In genomic region chr5:43539871-43540270, GRCm38 (mm10) we compare ENCODE assay signal across 35 mouse cellular contexts. TPM values are rescaled to one million over a fixed set of nuclear protein-coding genes. Genes with fewer than 3 reads are reported as not detected.
"Had no signal": no experiment of that assay in that cellular context is flagged by ENCODE, and none has a peak within 500 bp of the region (broad histone marks: within the 10 kb centered on the region; RNA-seq: fewer than 3 reads in every experiment).

No protein-coding gene starts in this region.

- H3K9me3 ChIP-seq: heart, embryonic 10.5 days; heart, embryonic 12.5 days; heart, embryonic 15.5 days; intestine, embryonic 15.5 days; kidney, embryonic 15.5 days had no signal

- H3K27ac ChIP-seq: heart, adult 2 months; heart, embryonic 10.5 days; heart, embryonic 13.5 days; heart, embryonic 15.5 days; hindbrain, embryonic 10.5 days; hindbrain, embryonic 12.5 days; hindbrain, embryonic 13.5 days; hindbrain, embryonic 14.5 days; hindbrain, embryonic 15.5 days; hindbrain, postnatal 0 days; intestine, embryonic 15.5 days; kidney, embryonic 15.5 days; kidney, postnatal 0 days; layer of hippocampus, adult 2 months had no signal

- H3K36me3 ChIP-seq: heart, embryonic 10.5 days; heart, embryonic 12.5 days; heart, embryonic 13.5 days; heart, embryonic 15.5 days; hindbrain, embryonic 10.5 days; hindbrain, embryonic 12.5 days; hindbrain, embryonic 13.5 days; hindbrain, embryonic 15.5 days; intestine, embryonic 15.5 days; kidney, embryonic 15.5 days had no signal

- H3K9ac ChIP-seq: heart, embryonic 12.5 days; heart, embryonic 13.5 days; heart, embryonic 15.5 days; hindbrain, embryonic 12.5 days; hindbrain, embryonic 13.5 days; hindbrain, embryonic 14.5 days; hindbrain, embryonic 15.5 days; intestine, embryonic 15.5 days; kidney, embryonic 15.5 days had no signal

- ATAC-seq: hindbrain, embryonic 16.5 days; hindbrain, postnatal 0 days; inflammation-experienced regulatory T-cells, adult 6 months; intestine, embryonic 15.5 days; intestine, embryonic 16.5 days; intestine, postnatal 0 days had no signal

- DNase-seq: heart, adult 2 months; heart, postnatal 10 days; heart, postnatal 14 days; heart, postnatal 36 days; heart, postnatal 4 days; kidney, adult 11 months; kidney, adult 18-20 months; kidney, adult 2 months; kidney, adult 8-10 months; kidney, adult 9 months; kidney, postnatal 10 days; kidney, postnatal 14 days; kidney, postnatal 25 days; kidney, postnatal 36 days; kidney, postnatal 4 days; layer of hippocampus, adult 9-11 months had no signal

- H3K4me2 ChIP-seq: heart, embryonic 11.5 days; heart, embryonic 12.5 days; heart, embryonic 13.5 days; heart, embryonic 15.5 days; hindbrain, embryonic 12.5 days; hindbrain, embryonic 13.5 days; hindbrain, embryonic 14.5 days; hindbrain, embryonic 15.5 days; intestine, embryonic 15.5 days; kidney, embryonic 15.5 days had no signal

- H3K27me3 ChIP-seq: heart, embryonic 12.5 days; heart, embryonic 13.5 days; heart, embryonic 15.5 days; hindbrain, embryonic 12.5 days; hindbrain, embryonic 13.5 days; hindbrain, embryonic 15.5 days; intestine, embryonic 15.5 days; kidney, embryonic 15.5 days had no signal

- H3K4me3 ChIP-seq: heart, adult 2 months; heart, embryonic 10.5 days; heart, embryonic 12.5 days; heart, embryonic 13.5 days; heart, embryonic 15.5 days; hindbrain, embryonic 10.5 days; hindbrain, embryonic 12.5 days; hindbrain, embryonic 13.5 days; hindbrain, embryonic 15.5 days; intestine, embryonic 15.5 days; kidney, embryonic 15.5 days; layer of hippocampus, adult 2 months had no signal

- H3K4me1 ChIP-seq: heart, embryonic 10.5 days; heart, embryonic 12.5 days; heart, embryonic 15.5 days; hindbrain, embryonic 10.5 days; hindbrain, embryonic 12.5 days; hindbrain, embryonic 13.5 days; hindbrain, embryonic 15.5 days; kidney, embryonic 15.5 days had no signal

RNA-seq across cellular contexts. Expression of gene C1qtnf7, which starts 24.5 kb away (rescaled TPM):
- polyA plus RNA-seq: inflammation-experienced regulatory T-cells, adult 6 months had no signal
